Mouse (Mus musculus): ENCODE data around the gene Slco3a1. TPM values are rescaled to one million over a fixed set of nuclear protein-coding genes. Genes with fewer than 3 reads are reported as not detected.

Gene Slco3a1
- polyA plus RNA-seq (2012) = not detected in 2 replicates

DNA sequence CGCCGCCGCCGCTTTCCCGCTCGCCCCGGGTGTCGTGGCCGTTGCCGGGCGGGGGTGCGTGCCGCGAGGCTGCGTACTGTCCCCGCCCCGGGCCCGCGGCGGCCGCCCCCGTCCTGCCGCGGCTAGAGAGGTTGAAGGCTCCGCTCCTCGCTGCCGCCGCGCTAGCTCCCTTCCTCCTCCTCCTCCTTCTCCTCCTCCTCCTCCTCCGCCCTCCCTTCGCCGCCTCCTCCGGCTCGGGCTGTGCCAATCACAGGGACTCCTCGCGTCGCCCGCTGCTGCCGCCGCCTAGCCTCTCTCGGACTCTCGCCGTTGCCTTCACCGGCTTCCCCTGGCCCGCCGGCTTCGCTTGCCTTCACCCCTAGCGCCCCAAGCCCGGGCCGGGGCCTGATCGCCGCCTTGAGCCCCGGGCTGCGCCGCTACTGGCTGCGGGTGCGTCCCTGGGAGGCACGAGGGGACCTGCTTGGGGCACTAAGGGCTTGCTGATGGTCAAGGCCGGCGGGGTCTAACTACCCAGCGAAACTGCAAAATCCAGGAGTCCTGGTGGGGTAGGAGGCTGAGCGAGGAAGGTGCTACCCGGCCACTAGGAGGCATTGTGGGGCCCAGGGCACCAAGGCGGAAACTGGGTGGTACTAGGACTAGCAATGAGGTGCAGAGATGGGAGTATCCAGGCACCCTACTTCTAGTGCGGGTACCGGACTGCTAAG lies at the start of gene Slco3a1:
TSS of gene Slco3a1 (minus strand) at position 173 of the 704 bp plus-strand sequence.
- no peak for TF ChIP-seq GATA1 (IDR thresholded peaks at IDR 0.05; ENCODE audit: low read length)

DNA sequence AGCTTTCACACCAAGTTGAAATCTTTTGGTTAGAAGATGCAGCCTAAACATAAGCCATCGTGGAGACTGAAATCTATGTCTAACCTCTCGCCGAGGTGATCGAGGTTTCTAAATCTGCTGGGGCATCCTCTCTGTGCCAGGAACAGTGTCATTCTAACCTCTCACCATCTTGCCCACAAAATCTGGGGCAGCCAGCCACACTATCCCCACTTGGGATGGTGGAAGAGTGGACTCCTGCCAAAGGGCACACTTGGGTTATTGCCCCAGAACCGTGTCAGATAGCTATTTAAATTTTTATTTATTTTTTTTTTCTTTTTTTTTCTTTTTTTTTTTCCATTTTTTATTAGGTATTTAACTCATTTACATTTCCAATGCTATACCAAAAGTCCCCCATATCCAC lies 46.4 kb upstream of the Slco3a1 start:
- TF ChIP-seq GATA1 (IDR thresholded peaks at IDR 0.05; ENCODE audit: low read length) = no peak

DNA sequence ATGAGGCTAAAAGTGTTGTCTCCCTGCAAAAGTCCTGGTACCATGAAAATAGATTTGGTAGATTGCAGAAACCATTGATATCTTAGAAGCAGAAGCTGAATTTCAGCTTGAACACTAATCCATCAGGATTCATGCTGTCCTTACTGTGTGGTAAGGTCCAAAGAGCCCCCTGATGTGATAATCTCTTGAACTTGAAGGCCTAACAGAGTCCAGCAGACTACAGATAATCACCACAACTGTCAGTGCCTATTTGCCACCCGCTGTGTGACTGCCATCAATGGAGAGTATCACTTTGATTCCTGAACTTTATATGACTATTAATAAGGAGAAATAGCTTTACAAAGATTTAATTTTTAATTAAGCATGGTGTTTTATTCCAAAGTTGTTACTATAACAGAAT lies 24.8 kb upstream of the Slco3a1 start:
- TF ChIP-seq GATA1 (IDR thresholded peaks at IDR 0.05; ENCODE audit: low read length) = no peak

DNA sequence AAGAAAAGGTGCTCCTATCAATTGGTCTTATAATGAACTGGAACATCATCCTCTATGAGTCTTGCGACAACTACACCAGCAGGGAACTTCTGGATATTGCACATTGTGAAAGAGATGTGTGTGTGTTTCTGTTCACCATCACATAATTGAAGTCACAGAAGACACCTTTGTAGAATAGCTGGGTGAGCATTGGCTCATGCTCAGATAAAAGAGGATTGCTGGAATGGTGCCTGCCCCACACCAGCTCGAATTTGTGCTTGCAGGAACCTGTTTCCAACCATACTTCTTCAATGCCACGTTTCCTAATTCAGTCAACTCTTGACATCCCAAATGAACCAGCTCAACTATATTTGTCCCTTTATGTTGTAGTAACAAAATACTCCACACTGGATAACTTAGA lies 21.1 kb upstream of the Slco3a1 start:
- no peak for TF ChIP-seq GATA1 (IDR thresholded peaks at IDR 0.05; ENCODE audit: low read length)

GRCm38 (mm10) chr7:74555416-74555815 lies 836 bp upstream of the Slco3a1 start:
- no peak for TF ChIP-seq GATA1 (IDR thresholded peaks at IDR 0.05; ENCODE audit: low read length)

DNA sequence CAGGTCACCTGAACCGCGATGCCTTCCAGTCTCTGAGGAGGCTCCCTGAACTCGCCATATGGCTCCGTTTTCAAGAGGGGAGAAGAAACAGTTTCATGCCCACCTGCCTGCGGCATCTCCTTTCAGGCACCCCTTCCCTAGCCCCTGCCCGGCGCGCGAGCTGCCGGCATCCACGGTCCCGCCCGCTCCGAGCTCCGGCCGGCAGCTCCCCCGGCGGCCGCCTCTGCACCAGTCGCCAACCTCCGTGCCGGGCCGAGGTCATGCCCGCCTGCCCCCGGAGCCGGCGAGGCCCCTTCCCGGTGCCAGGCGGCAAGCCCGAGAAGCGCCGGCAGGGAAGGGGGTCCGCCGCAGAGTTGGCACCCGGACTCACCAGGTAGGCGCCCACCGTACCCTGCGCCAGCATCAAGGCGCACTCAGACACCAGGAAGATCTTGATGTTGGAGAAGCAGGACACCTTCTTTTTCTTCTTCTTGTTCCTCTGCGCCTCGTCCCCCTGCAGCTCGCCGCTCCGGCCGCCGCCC lies 479 bp downstream of the Slco3a1 start:
- TF ChIP-seq GATA1 (IDR thresholded peaks at IDR 0.05; ENCODE audit: low read length) = no peak

DNA sequence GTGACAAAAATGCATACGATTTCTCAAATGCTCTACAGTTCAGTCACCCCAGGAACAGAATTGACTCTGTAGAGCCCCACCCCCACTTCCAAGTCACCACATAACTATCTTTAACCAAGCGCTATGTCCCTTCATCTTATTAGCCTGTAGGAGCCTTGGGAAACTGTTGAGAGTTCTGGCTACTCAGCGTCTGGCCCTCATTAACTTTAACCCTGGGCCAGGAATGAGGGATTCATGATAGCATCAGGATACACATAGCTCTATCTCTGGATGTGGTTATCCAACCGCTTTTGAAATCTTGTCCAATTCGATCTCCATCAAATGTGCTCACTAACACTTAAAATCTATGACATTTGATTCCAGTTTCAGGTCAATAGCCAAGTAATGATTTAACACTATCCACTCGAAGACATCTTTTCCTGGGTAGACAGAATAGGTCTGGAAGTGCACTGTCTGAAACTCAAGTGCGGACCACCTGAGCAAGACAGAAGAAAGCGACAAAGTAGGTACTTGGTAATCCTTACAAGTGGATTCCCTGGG lies 1.4 kb downstream of the Slco3a1 start:
- TF ChIP-seq GATA1 (IDR thresholded peaks at IDR 0.05; ENCODE audit: low read length) = no peak

DNA sequence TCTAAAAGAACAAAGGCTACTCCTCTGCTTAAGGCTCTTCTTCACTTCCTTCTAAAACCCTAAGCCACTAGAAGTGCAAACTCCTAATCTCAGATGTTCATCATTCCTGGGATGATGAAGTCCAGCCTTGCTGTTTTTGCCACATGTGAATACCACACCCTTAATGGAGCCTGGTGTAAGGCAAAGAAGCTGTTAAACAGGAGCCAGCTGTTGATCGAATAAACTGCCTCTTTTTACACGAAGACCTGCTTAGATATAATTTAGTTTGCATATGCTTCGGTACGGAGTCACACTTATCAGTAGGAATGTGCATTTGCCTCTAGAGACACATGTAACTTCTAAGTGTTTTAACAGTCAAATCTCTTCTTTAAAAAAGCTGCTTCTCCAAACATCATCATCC lies 2.0 kb downstream of the Slco3a1 start:
- no peak for TF ChIP-seq GATA1 (IDR thresholded peaks at IDR 0.05; ENCODE audit: low read length)

GRCm38 (mm10) chr7:74552000-74552358 lies 2.6 kb downstream of the Slco3a1 start:
- TF ChIP-seq GATA1 (IDR thresholded peaks at IDR 0.05; ENCODE audit: low read length) = no peak

DNA sequence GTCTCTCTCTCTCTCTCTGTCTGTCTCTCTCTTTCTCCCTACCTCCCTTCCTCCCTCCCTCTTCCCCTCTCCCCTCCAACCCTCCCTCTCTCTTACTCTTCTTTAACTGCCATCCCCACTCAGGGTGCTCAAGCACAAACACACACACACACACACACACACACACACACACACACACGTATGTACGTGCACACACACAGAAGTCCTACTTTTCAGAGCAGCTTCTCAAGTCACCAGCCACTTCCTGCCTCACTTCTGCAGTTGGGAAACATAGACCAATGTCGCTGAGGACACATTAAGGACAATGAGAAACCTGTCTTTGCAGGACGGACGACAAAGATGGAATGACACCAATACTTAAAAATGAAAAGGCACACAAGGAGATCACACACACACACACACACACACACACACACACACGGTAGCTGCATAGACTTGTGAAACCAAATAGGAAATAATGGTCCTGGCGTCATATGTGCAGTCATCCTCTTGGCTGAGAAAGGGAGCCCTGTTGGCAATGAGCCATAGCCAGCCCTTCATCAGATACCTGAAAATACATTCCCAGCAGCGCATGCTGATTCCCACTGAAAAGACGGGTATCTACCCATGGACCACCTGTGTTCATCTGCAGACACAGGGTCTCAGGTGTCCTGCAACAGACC lies 3.1 kb downstream of the Slco3a1 start:
- no peak for TF ChIP-seq GATA1 (IDR thresholded peaks at IDR 0.05; ENCODE audit: low read length)

DNA sequence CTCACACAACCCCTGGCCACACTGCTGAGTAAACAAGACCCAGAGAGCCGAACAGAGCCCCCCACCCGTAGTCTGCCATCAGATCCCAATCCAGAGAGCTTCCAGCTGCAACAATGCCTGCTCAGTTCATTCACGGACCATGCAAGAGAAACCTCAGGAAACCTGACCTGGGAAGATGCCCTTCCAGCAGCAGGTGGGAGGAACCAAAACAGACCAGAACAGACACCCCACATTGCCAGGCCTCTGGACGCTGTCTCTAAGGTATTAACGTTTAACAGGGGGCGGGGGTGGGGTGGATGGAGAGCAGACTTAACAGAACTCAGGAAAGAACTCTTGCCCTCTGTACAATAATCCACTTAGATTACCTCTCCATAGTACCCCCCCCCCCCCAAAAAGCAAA lies 4.9 kb downstream of the Slco3a1 start:
- TF ChIP-seq GATA1 (IDR thresholded peaks at IDR 0.05; ENCODE audit: low read length) = no peak

DNA sequence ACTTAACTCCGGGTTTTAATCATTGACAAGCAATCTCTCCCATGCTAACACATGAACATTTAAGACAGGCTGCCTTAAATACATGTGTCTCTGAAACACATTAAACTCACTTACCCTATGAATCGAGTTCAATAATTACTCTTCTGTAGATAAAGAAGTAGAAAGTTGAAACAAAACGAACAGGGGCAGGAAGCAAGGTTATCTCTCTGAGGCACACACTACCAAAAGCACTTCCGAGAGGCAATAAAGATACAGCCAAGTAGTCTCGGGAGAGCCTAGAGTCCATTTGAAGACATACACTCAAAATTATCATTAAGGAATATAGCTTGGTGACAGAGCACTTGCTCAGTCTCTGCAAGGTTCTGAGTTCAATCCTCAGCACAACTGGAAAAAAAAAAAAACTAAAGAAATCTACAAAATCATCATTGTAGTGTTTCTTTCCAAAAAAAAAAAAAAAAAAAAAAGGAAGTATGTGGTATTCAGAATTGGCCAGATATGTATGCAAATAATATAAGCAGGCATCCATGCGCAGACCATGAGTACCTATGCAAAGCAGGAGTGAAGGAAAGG lies 5.5 kb downstream of the Slco3a1 start:
- no peak for TF ChIP-seq GATA1 (IDR thresholded peaks at IDR 0.05; ENCODE audit: low read length)

GRCm38 (mm10) chr7:74546691-74547090 lies 7.9 kb downstream of the Slco3a1 start:
- TF ChIP-seq GATA1 (IDR thresholded peaks at IDR 0.05; ENCODE audit: low read length) = no peak

DNA sequence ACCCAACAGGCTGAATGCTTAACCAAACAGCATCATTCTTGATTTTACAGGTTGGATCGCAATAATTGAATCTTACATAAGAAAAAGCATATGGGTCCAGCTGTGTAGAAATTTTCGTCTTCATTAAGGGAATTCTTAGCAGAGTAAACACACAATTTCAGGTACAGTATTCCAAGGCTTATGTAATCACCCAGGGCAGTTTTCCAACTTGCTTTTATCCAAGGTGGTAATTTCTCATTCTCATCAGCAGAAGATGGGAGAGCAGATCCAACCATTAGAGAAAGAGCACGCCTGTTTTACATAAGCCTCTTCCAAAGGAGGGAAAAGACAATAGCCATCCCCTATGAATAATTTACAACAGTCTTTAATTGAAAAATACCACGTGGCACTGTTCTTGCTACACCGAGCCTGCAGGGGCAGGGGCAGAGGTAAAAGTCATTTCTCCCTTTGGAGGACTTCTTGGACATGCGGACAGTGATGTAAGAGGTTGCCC lies 9.0 kb downstream of the Slco3a1 start:
- TF ChIP-seq GATA1 (IDR thresholded peaks at IDR 0.05; ENCODE audit: low read length) = no peak

DNA sequence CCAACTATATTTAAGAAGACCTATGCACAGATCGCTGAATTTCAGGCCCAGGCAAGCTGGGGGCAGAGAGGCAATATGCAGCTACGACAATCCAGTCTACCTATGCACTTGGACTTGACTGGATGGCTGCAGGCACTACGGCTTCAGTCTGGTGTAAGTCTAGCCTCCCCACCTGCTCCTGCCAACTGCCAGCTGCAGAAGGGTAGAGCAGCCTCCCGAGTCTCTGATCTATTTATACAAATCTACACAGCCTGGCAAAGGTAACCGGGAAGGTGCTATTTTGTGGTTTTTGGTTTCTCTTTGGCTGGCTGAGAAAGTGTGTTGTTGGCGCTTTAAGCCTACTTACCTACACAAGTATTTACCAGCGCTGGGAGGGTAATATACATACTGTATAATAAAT lies 10.3 kb downstream of the Slco3a1 start:
- TF ChIP-seq GATA1 (IDR thresholded peaks at IDR 0.05; ENCODE audit: low read length) = no peak

- no peak for TF ChIP-seq GATA1 (IDR thresholded peaks at IDR 0.05; ENCODE audit: low read length)
These were observed 12.6 kb downstream of the Slco3a1 start for GRCm38 (mm10) chr7:74541958-74542357.
